Mouse (Mus musculus) liver, embryonic 15.5 days (tissue): ENCODE measurements around the gene Nr5a1. TPM values are rescaled to one million over a fixed set of nuclear protein-coding genes. Genes with fewer than 3 reads are reported as not detected.

Experiments used
- ATAC-seq: fragments of 200-750 bp; cut with Nextera tagmentation; 2 replicates; pipeline ENCODE4 v1.8.0; 2017; ENCODE audit warnings: moderate number of reproducible peaks, mild to moderate bottlenecking, moderate library complexity; ENCODE audit not compliant: insufficient read depth
- H3K27ac ChIP-seq: fragments of 300-500 bp; sonication (generic); replicated peaks from 2 replicates; pipeline ENCODE4 v1.5.1; 2015; ENCODE audit warnings: mild to moderate bottlenecking, inconsistent platforms
- H3K27me3 ChIP-seq: fragments of 300-500 bp; sonication (generic); 2 replicates; pipeline ENCODE4 v1.6.1; 2015; ENCODE audit warnings: mild to moderate bottlenecking, inconsistent platforms
- H3K36me3 ChIP-seq: fragments of 300-500 bp; sonication (generic); replicated peaks from 2 replicates; pipeline ENCODE4 v1.6.1; 2015; ENCODE audit warnings: moderate library complexity, mild to moderate bottlenecking, inconsistent platforms
- H3K4me1 ChIP-seq: fragments of 300-500 bp; sonication (generic); replicated peaks from 2 replicates; pipeline ENCODE4 v1.6.1; 2015; ENCODE audit warnings: inconsistent platforms
- H3K4me2 ChIP-seq: fragments of 300-500 bp; sonication (generic); 2 replicates; pipeline ENCODE4 v1.6.1; 2015; ENCODE audit warnings: moderate library complexity, mild to moderate bottlenecking, inconsistent platforms
- H3K4me3 ChIP-seq: fragments of 300-500 bp; sonication (generic); replicated peaks from 2 replicates; pipeline ENCODE4 v1.5.1; 2015; ENCODE audit warnings: mild to moderate bottlenecking, inconsistent platforms
- H3K9ac ChIP-seq: fragments of 300-500 bp; sonication (generic); 2 replicates; pipeline ENCODE4 v1.6.1; 2015; ENCODE audit warnings: moderate library complexity, mild to moderate bottlenecking, inconsistent platforms
- H3K9me3 ChIP-seq: fragments of 300-500 bp; sonication (generic); replicated peaks from 2 replicates; pipeline ENCODE4 v1.6.1; 2016; ENCODE audit warnings: inconsistent platforms
- WGBS: fragments of 180-500 bp; shearing (Covaris S2); methylation state at CpG from one replicate; pipeline ENCODE4 v1.1.7; 2015; ENCODE audit warnings: mixed read lengths; ENCODE audit not compliant: insufficient replicate concordance; 5-methylcytosine and 5-hydroxymethylcytosine counted together
- polyA plus RNA-seq: library from polyadenylated mRNA; unstranded; fragments of >200 nt; fragmentation: Nextera tagmentation; extraction: Ambion mirVana; gene quantifications from 2 replicates; pipeline ENCODE4 v1.2.1, GENCODE M21; 2015

Nr5a1 gene
- polyA plus RNA-seq, 1 experiment from 2014 or later, result 0.06 TPM

DNA sequence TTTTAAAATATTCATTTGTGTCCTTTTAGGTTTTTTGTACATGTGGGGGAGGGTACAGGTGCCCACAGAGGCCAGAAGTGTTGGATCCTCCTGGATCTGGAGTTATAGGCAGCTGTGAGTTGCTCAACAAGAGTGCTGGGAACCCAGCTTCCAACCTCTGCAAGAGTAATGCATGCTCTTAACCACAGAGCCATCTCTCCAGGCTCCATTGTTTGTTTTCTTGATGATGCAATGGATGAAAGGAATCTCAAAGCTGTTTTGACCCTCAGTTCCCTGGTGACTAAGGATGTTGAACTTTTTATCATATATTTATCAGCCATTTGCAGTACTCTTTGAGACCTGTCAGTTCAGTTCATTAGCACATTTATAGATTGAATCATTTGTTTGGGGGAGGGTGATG, 35.4 kb downstream of the Nr5a1 start:
- Histone ChIP-seq H3K4me1 (peaks cover 9% of the 10 kb centered on the region; the same call in 1 of the 2 replicates), H3K9me3 (no peaks in the 10 kb centered on the region), H3K36me3 (no peaks in the 10 kb centered on the region), H3K9ac (no peak overlapping the region), H3K4me3 (no peak overlapping the region), H3K27ac (no peak overlapping the region), H3K27me3 (peaks cover 4% of the 10 kb centered on the region; the same call in 1 of the 2 replicates), H3K4me2 (no peak overlapping the region)
- no peak for ATAC-seq

- Histone ChIP-seq H3K4me3 (no peak overlapping the region), H3K27ac (no peak overlapping the region), H3K9ac (no peak overlapping the region), H3K4me2 (no peak overlapping the region), H3K27me3 (peaks cover 22% of the 10 kb centered on the region), H3K9me3 (no peaks in the 10 kb centered on the region), H3K4me1 (no peaks in the 10 kb centered on the region), H3K36me3 (no peaks in the 10 kb centered on the region)
- no peak for ATAC-seq
- 48% methylated on average over 9 of the region's 9 CpGs for WGBS
Measured at GRCm38 (mm10) chr2:38675366-38675969, 38.9 kb downstream of the Nr5a1 start.

DNA sequence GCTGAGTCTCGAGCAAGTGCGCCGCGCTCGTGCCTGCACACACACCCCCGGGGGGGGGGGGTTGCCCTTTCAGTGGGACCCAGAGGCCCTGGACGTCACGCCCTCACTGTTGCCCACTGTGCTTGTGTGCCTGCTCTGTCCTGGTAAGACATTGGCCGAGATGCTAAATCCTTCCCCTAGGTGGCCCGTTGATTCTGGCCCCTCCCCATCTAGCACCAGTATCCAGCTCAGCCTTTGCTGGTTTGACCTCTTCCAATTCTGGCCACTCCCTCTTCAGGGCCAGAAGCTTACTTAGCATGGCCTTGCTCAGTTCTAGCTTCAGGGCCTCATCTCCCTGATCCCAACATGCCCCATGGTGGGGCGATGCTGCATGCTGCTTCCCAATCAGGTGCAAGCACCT, 41.8 kb downstream of the Nr5a1 start:
- no peaks in the 10 kb centered on the region for H3K9me3 ChIP-seq
- 49% methylated on average over 11 of the region's 11 CpGs for WGBS
- no peak for ATAC-seq
- H3K4me2 ChIP-seq, result no peak overlapping the region
- H3K36me3 ChIP-seq, result no peaks in the 10 kb centered on the region
- H3K27ac ChIP-seq, result no peak overlapping the region
- H3K9ac ChIP-seq, result no peak overlapping the region
- H3K4me3 ChIP-seq, result no peak overlapping the region
- peaks cover 38% of the 10 kb centered on the region for H3K27me3 ChIP-seq
- H3K4me1 ChIP-seq, result 0 out of 2 replicates have a peak, but pooled peaks cover 3% of the 10 kb centered on the region

DNA sequence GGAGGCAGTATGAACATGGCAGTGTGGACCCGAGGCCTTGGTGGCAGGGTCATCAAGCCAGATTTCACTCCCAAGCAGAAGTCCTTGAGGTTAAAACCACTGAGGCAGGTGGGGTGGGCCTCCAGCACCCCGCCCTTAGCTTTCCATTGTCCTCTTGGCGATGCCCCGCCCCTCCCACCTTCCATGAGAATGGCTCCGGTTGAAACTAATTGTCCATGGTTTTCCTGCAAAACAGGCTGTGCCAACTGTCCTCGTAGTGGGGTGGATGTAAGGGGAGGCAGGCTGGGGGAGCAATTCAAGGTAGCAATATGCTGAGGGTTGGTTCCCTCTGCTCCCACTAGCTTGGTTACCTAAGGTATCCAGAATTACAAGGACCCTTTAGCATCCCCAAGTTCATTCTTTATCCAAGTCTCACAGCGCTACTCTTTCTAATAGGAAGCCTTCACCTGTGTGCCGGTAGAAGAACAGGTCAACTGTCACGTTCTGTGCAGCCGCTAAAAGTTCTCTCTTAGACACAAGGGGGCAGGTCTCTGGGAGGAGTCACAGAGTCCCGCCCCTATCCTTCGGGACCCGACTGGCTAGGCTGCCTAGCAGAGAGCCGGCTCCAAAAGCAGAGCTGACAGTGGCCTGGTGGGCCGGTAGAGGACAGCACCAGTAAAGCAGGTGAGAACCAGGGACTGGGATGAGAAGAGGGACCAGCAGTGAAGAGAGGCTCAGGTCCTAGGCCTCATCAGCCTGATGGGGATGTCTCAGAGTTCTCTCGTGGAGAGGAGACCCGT, 45.4 kb downstream of the Nr5a1 start:
- no peak overlapping the region for H3K4me3 ChIP-seq
- 16% methylated on average over 17 of the region's 17 CpGs for WGBS
- H3K4me2 ChIP-seq, result no peak overlapping the region
- ATAC-seq, result peak; percentile 47
- no peaks in the 10 kb centered on the region for H3K36me3 ChIP-seq
- 0 out of 2 replicates have a peak, but pooled peaks cover 3% of the 10 kb centered on the region for H3K4me1 ChIP-seq
- H3K9ac ChIP-seq, result no peak overlapping the region
- H3K27ac ChIP-seq, result no peak overlapping the region
- H3K9me3 ChIP-seq, result no peaks in the 10 kb centered on the region
- peaks cover 38% of the 10 kb centered on the region for H3K27me3 ChIP-seq

DNA sequence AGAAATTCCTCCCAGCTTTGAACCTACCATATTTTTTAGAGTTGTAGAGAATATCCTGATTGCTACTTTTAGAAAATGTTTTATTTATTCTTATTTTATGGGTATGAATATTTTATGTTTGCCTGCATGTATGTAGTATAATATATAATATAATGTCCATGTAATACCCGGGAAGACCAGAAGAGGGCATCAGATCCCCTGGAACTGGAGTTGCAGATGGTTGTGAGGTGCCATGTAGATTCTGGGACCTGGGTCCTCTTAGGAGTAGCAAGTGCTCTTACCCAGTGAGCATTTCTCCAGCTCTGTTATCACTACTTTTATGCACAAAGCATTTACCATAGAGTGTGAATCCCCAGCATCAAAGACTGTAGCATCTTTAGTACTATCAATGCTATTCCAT, 52.9 kb downstream of the Nr5a1 start:
- Histone ChIP-seq H3K9me3 (no peaks in the 10 kb centered on the region), H3K27me3 (peaks cover 25% of the 10 kb centered on the region), H3K27ac (no peak overlapping the region), H3K4me3 (no peak overlapping the region), H3K9ac (no peak overlapping the region), H3K4me1 (0 out of 2 replicates have a peak, but pooled peaks cover 7% of the 10 kb centered on the region), H3K36me3 (no peaks in the 10 kb centered on the region), H3K4me2 (no peak overlapping the region)
- 0% methylated on average over 1 of the region's 1 CpGs for WGBS
- ATAC-seq, result no peak

GRCm38 (mm10) chr2:38658338-38658836, 56.0 kb downstream of the Nr5a1 start:
- Histone ChIP-seq H3K4me1 (0 out of 2 replicates have a peak, but pooled peaks cover 7% of the 10 kb centered on the region), H3K4me2 (peak overlapping the region; percentile 67), H3K9ac (no peak overlapping the region), H3K36me3 (no peaks in the 10 kb centered on the region), H3K27ac (no peak overlapping the region), H3K27me3 (peaks cover 28% of the 10 kb centered on the region), H3K9me3 (no peaks in the 10 kb centered on the region), H3K4me3 (peak overlapping the region; percentile 38)
- 0% methylated on average over 24 of the region's 25 CpGs for WGBS
- ATAC-seq, result peak; percentile 63

- H3K4me3 ChIP-seq, result no peak overlapping the region
- no peaks in the 10 kb centered on the region for H3K36me3 ChIP-seq
- no peak overlapping the region for H3K4me2 ChIP-seq
- no peak for ATAC-seq
- no peak overlapping the region for H3K27ac ChIP-seq
- WGBS, result 60% methylated on average over 2 of the region's 2 CpGs
- no peaks in the 10 kb centered on the region for H3K9me3 ChIP-seq
- H3K9ac ChIP-seq, result no peak overlapping the region
- 0 out of 2 replicates have a peak, but pooled peaks cover 7% of the 10 kb centered on the region for H3K4me1 ChIP-seq
- peaks cover 29% of the 10 kb centered on the region for H3K27me3 ChIP-seq
Measured at GRCm38 (mm10) chr2:38653694-38654093, 60.6 kb downstream of the Nr5a1 start.

DNA sequence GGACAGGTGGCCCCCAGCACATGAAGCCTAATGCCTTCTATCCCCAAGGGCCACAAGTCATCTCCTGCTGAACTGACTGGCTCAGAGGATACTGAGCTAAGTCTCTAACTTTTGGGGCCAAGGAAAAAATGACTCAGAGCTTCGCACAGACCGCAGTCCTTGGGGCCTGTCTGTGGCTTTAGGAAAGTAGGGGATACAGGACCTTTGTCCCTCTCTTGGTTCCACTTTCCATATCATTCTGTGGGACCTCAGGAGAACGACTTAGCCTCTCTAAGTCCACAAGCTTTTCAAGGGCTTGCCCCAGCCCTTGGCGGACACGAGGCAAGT, 61.1 kb downstream of the Nr5a1 start:
- Histone ChIP-seq H3K27ac (no peak overlapping the region), H3K36me3 (no peaks in the 10 kb centered on the region), H3K4me2 (no peak overlapping the region), H3K27me3 (peaks cover 29% of the 10 kb centered on the region), H3K4me1 (0 out of 2 replicates have a peak, but pooled peaks cover 5% of the 10 kb centered on the region), H3K9me3 (no peaks in the 10 kb centered on the region), H3K4me3 (no peak overlapping the region), H3K9ac (no peak overlapping the region)
- no peak for ATAC-seq
- WGBS, result 77% methylated on average over 5 of the region's 5 CpGs

- ATAC-seq, result no peak
Measured at GRCm38 (mm10) chr2:38652565-38653292, 61.6 kb downstream of the Nr5a1 start.

GRCm38 (mm10) chr2:38652098-38652497, 62.2 kb downstream of the Nr5a1 start:
- H3K27ac ChIP-seq, result no peak overlapping the region
- no peak overlapping the region for H3K9ac ChIP-seq
- ATAC-seq, result no peak
- H3K4me3 ChIP-seq, result no peak overlapping the region
- no peaks in the 10 kb centered on the region for H3K9me3 ChIP-seq
- no peaks in the 10 kb centered on the region for H3K36me3 ChIP-seq
- 58% methylated on average over 7 of the region's 7 CpGs for WGBS
- peaks cover 17% of the 10 kb centered on the region for H3K27me3 ChIP-seq
- H3K4me1 ChIP-seq, result no peaks in the 10 kb centered on the region
- no peak overlapping the region for H3K4me2 ChIP-seq

More at GRCm38 (mm10) chr2:38652565-38653292, 61.6 kb downstream of the Nr5a1 start:
- Histone ChIP-seq H3K36me3 (no peaks in the 10 kb centered on the region), H3K4me2 (no peak overlapping the region), H3K9me3 (no peaks in the 10 kb centered on the region), H3K27ac (no peak overlapping the region), H3K4me3 (no peak overlapping the region), H3K27me3 (peaks cover 23% of the 10 kb centered on the region), H3K9ac (no peak overlapping the region), H3K4me1 (no peaks in the 10 kb centered on the region)
- 53% methylated on average over 10 of the region's 10 CpGs for WGBS

GRCm38 (mm10) chr2:38650340-38650739, 64.0 kb downstream of the Nr5a1 start:
- Histone ChIP-seq H3K27me3 (peaks cover 8% of the 10 kb centered on the region; the same call in 1 of the 2 replicates), H3K4me3 (no peak overlapping the region), H3K4me1 (no peaks in the 10 kb centered on the region), H3K9ac (no peak overlapping the region), H3K9me3 (no peaks in the 10 kb centered on the region), H3K27ac (no peak overlapping the region), H3K4me2 (no peak overlapping the region), H3K36me3 (no peaks in the 10 kb centered on the region)
- ATAC-seq, result no peak
- 63% methylated on average over 1 of the region's 1 CpGs for WGBS
